Mouse (Mus musculus) kidney, adult 2 months (tissue): ENCODE results near the gene Gabrb1. TPM values are rescaled to one million over a fixed set of nuclear protein-coding genes. Genes with fewer than 3 reads are reported as not detected.

Source experiments
- DNase-seq: peaks from one replicate; pipeline ENCODE4 v3.0.0; 2021
- H3K27ac ChIP-seq: fragments of 200-500 bp; 2 replicates; pipeline ENCODE4 v1.5.1; 2012; ENCODE audit warnings: low read depth, low read length, control low read depth, inconsistent platforms; ENCODE audit not compliant: insufficient read depth
- H3K27me3 ChIP-seq: fragments of 200-500 bp; replicated peaks from 2 replicates; pipeline ENCODE4 v1.6.1; 2012; ENCODE audit warnings: mild to moderate bottlenecking, moderate library complexity, low read length, inconsistent platforms; ENCODE audit not compliant: control insufficient read depth, insufficient read depth
- H3K36me3 ChIP-seq: fragments of 200-500 bp; 2 replicates; pipeline ENCODE4 v1.6.1; 2012; ENCODE audit warnings: mild to moderate bottlenecking, moderate library complexity, low read length, inconsistent platforms; ENCODE audit not compliant: control insufficient read depth, insufficient read depth
- H3K4me1 ChIP-seq: fragments of 200-500 bp; 2 replicates; pipeline ENCODE4 v1.6.1; 2011; ENCODE audit warnings: low read length; ENCODE audit not compliant: control insufficient read depth, insufficient read depth
- H3K4me3 ChIP-seq: fragments of 200-500 bp; 2 replicates; pipeline ENCODE4 v1.5.1; 2011; ENCODE audit warnings: mild to moderate bottlenecking, low read depth, low read length, control low read depth; ENCODE audit not compliant: insufficient read depth
- CTCF ChIP-seq: fragments of 200-500 bp; conservative IDR thresholded peaks from 2 replicates; pipeline ENCODE4 v1.5.1; 2011; ENCODE audit warnings: low read depth, mild to moderate bottlenecking, control low read depth, low read length, moderate library complexity, mixed read lengths; ENCODE audit not compliant: insufficient read depth, insufficient read length
- POLR2A ChIP-seq: fragments of 200-500 bp; IDR thresholded peaks from one replicate; pipeline ENCODE4 v1.6.1; 2011; ENCODE audit warnings: low read depth, low read length, control low read depth
- WGBS: fragments of 180-500 bp; shearing (Covaris S2); methylation state at CpG from one replicate; pipeline ENCODE4 v1.1.7; 2018; 5-methylcytosine and 5-hydroxymethylcytosine counted together
- polyA plus RNA-seq: library from polyadenylated mRNA; depleted of rRNA; stranded (reverse); fragments of >200 nt; gene quantifications from 2 replicates; pipeline ENCODE4 v1.2.3, GENCODE M21; 2012

Gabrb1 gene
- polyA plus RNA-seq, 1 experiment = 0.08 TPM

DNA sequence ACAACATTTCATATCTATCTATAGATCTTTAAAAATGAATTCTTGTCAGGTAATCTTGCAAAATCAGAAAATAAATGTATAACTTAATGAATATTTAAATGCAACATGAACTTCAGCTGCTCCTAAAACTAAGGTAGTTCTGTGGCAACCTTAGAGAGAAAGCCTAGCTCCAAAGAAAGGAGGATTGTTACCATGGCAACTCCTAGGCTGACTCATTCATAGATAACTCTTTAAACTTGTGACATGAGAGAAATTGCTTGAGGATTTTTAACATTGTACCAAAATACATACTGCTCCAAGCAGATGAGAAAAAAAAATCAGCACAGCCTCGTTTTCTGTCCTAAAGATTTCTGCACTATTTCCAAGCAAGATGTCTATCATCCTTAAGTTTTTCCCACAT lies 171.1 kb downstream of the Gabrb1 start:
- H3K4me1 ChIP-seq = no peaks in the 10 kb centered on the region
- H3K27me3 ChIP-seq = no peaks in the 10 kb centered on the region
- no peak overlapping the region for H3K27ac ChIP-seq
- no peak overlapping the region for H3K4me3 ChIP-seq
- 56% methylated on average over 1 of the region's 1 CpGs for WGBS
- no peak for DNase-seq
- TF ChIP-seq CTCF = no peak
- TF ChIP-seq POLR2A = no peak
- H3K36me3 ChIP-seq = no peaks in the 10 kb centered on the region

GRCm38 (mm10) chr5:71830342-71830741 lies 172.4 kb downstream of the Gabrb1 start:
- H3K36me3 ChIP-seq = no peaks in the 10 kb centered on the region
- no peak for TF ChIP-seq POLR2A
- TF ChIP-seq CTCF = no peak
- no peaks in the 10 kb centered on the region for H3K27me3 ChIP-seq
- 78% methylated on average over 2 of the region's 2 CpGs for WGBS
- no peak overlapping the region for H3K27ac ChIP-seq
- H3K4me1 ChIP-seq = no peaks in the 10 kb centered on the region
- no peak for DNase-seq
- H3K4me3 ChIP-seq = no peak overlapping the region

GRCm38 (mm10) chr5:71842241-71842640 lies 184.3 kb downstream of the Gabrb1 start:
- Histone ChIP-seq H3K27me3 (no peaks in the 10 kb centered on the region), H3K36me3 (no peaks in the 10 kb centered on the region), H3K27ac (no peak overlapping the region), H3K4me3 (no peak overlapping the region), H3K4me1 (no peaks in the 10 kb centered on the region)
- no peak for DNase-seq
- TF ChIP-seq CTCF (no peak), POLR2A (no peak)

GRCm38 (mm10) chr5:71898214-71898613 lies 240.3 kb downstream of the Gabrb1 start:
- Histone ChIP-seq H3K27ac (no peak overlapping the region), H3K4me1 (no peaks in the 10 kb centered on the region), H3K36me3 (no peaks in the 10 kb centered on the region), H3K4me3 (no peak overlapping the region), H3K27me3 (no peaks in the 10 kb centered on the region)
- WGBS = 91% methylated on average over 2 of the region's 2 CpGs
- TF ChIP-seq CTCF (no peak), POLR2A (no peak)
- no peak for DNase-seq

DNA sequence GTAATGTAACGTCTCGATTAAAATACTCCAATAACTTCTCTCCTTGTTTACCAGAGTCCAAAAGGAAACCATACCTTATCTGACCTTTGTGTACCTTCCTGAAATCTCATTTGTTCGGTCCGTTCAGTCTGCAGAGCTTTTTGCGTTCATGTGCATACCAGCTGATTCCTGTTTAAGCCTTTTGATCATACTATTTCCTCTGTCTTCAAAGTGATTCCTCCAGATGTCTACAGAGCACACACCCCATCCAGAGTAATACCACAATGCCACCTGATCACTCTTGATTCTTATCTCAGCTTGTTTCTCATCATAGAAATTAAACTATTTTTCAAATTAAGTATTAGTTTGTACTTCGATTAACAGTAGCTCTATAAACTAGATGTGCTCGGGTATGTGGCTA lies 245.5 kb downstream of the Gabrb1 start:
- H3K4me1 ChIP-seq = no peaks in the 10 kb centered on the region
- H3K27ac ChIP-seq = no peak overlapping the region
- H3K4me3 ChIP-seq = no peak overlapping the region
- no peaks in the 10 kb centered on the region for H3K27me3 ChIP-seq
- 74% methylated on average over 7 of the region's 7 CpGs for WGBS
- no peaks in the 10 kb centered on the region for H3K36me3 ChIP-seq
- TF ChIP-seq CTCF (no peak), POLR2A (no peak)
- no peak for DNase-seq

- Histone ChIP-seq H3K27me3 (no peaks in the 10 kb centered on the region), H3K36me3 (no peaks in the 10 kb centered on the region), H3K27ac (no peak overlapping the region), H3K4me3 (no peak overlapping the region), H3K4me1 (no peaks in the 10 kb centered on the region)
- no peak for DNase-seq
- no peak for TF ChIP-seq CTCF
- no peak for TF ChIP-seq POLR2A
- WGBS = 65% methylated on average over 1 of the region's 1 CpGs
Measured at GRCm38 (mm10) chr5:71914028-71914427, 256.1 kb downstream of the Gabrb1 start.

- Histone ChIP-seq H3K36me3 (no peaks in the 10 kb centered on the region), H3K4me1 (no peaks in the 10 kb centered on the region), H3K4me3 (no peak overlapping the region), H3K27me3 (no peaks in the 10 kb centered on the region), H3K27ac (no peak overlapping the region)
- TF ChIP-seq CTCF (no peak), POLR2A (no peak)
- DNase-seq = no peak
- WGBS = 92% methylated on average over 4 of the region's 4 CpGs
Measured at GRCm38 (mm10) chr5:71915711-71916110, 257.8 kb downstream of the Gabrb1 start.

- Histone ChIP-seq H3K4me3 (no peak overlapping the region), H3K27ac (no peak overlapping the region), H3K36me3 (no peaks in the 10 kb centered on the region), H3K4me1 (no peaks in the 10 kb centered on the region), H3K27me3 (no peaks in the 10 kb centered on the region)
- DNase-seq = no peak
- TF ChIP-seq CTCF (no peak), POLR2A (no peak)
- 83% methylated on average over 4 of the region's 4 CpGs for WGBS
Measured at GRCm38 (mm10) chr5:71917206-71917605, 259.3 kb downstream of the Gabrb1 start.
